Mouse (Mus musculus): Measurements from ENCODE around the gene Gm10912.
"Not testable (repeated sequence)": the region's sequence is repeated elsewhere in the genome, so short reads cannot be mapped to it uniquely, and the experiment has no call there.

Gm10912 gene

GRCm38 (mm10) chr2:104058381-104058780 is 7.2 kb upstream of the Gm10912 start:
- Histone ChIP-seq H3K4me3 (replicated peaks; ENCODE audit: low read length) (no peak overlapping the region), H3K4me1 (replicated peaks; ENCODE audit: low read depth, low read length) (no peaks in the 10 kb centered on the region), H3K9me3 (ENCODE audit: low read length) (no peaks in the 10 kb centered on the region), H3K36me3 (ENCODE audit: insufficient read depth, low read length) (peaks cover 32% of the 10 kb centered on the region), H3K27me3 (ENCODE audit: insufficient read depth, low read length) (no peaks in the 10 kb centered on the region)
- TF ChIP-seq NANOG (IDR thresholded peaks at IDR 0.05; ENCODE audit: borderline replicate concordance, low read length) (no peak), POU5F1 (IDR thresholded peaks at IDR 0.05; ENCODE audit: borderline replicate concordance, low read length) (no peak), CTCF (conservative IDR thresholded peaks at IDR 0.05; ENCODE audit: low read length) (no peak)

GRCm38 (mm10) chr2:104058954-104059353 is 6.7 kb upstream of the Gm10912 start:
- Histone ChIP-seq H3K27me3 (ENCODE audit: insufficient read depth, low read length) (no peaks in the 10 kb centered on the region), H3K4me1 (replicated peaks; ENCODE audit: low read depth, low read length) (no peaks in the 10 kb centered on the region), H3K9me3 (ENCODE audit: low read length) (no peaks in the 10 kb centered on the region), H3K4me3 (replicated peaks; ENCODE audit: low read length) (no peak overlapping the region), H3K36me3 (ENCODE audit: insufficient read depth, low read length) (peaks cover 26% of the 10 kb centered on the region)
- TF ChIP-seq CTCF (conservative IDR thresholded peaks at IDR 0.05; ENCODE audit: low read length) (no peak), NANOG (IDR thresholded peaks at IDR 0.05; ENCODE audit: borderline replicate concordance, low read length) (no peak), POU5F1 (IDR thresholded peaks at IDR 0.05; ENCODE audit: borderline replicate concordance, low read length) (no peak)

GRCm38 (mm10) chr2:104059786-104060185 is 5.8 kb upstream of the Gm10912 start:
- Histone ChIP-seq H3K36me3 (ENCODE audit: insufficient read depth, low read length) (peaks cover 18% of the 10 kb centered on the region), H3K9me3 (ENCODE audit: low read length) (no peaks in the 10 kb centered on the region), H3K4me3 (replicated peaks; ENCODE audit: low read length) (no peak overlapping the region), H3K4me1 (replicated peaks; ENCODE audit: low read depth, low read length) (no peaks in the 10 kb centered on the region), H3K27me3 (ENCODE audit: insufficient read depth, low read length) (no peaks in the 10 kb centered on the region)
- TF ChIP-seq NANOG (IDR thresholded peaks at IDR 0.05; ENCODE audit: borderline replicate concordance, low read length) (no peak), CTCF (conservative IDR thresholded peaks at IDR 0.05; ENCODE audit: low read length) (no peak), POU5F1 (IDR thresholded peaks at IDR 0.05; ENCODE audit: borderline replicate concordance, low read length) (no peak)

GRCm38 (mm10) chr2:104060996-104061395 is 4.6 kb upstream of the Gm10912 start:
- TF ChIP-seq POU5F1 (IDR thresholded peaks at IDR 0.05; ENCODE audit: borderline replicate concordance, low read length) (no peak), CTCF (conservative IDR thresholded peaks at IDR 0.05; ENCODE audit: low read length) (no peak), NANOG (IDR thresholded peaks at IDR 0.05; ENCODE audit: borderline replicate concordance, low read length) (no peak)
- H3K4me3 ChIP-seq (replicated peaks; ENCODE audit: low read length): no peak overlapping the region
- no peaks in the 10 kb centered on the region for H3K27me3 ChIP-seq (ENCODE audit: insufficient read depth, low read length)
- H3K4me1 ChIP-seq (replicated peaks; ENCODE audit: low read depth, low read length): no peaks in the 10 kb centered on the region
- peaks cover 10% of the 10 kb centered on the region for H3K36me3 ChIP-seq (ENCODE audit: insufficient read depth, low read length)
- H3K9me3 ChIP-seq (ENCODE audit: low read length): no peaks in the 10 kb centered on the region

GRCm38 (mm10) chr2:104062665-104063064 is 3.0 kb upstream of the Gm10912 start:
- no peaks in the 10 kb centered on the region for H3K4me1 ChIP-seq (replicated peaks; ENCODE audit: low read depth, low read length)
- peaks cover 10% of the 10 kb centered on the region for H3K36me3 ChIP-seq (ENCODE audit: insufficient read depth, low read length)
- H3K4me3 ChIP-seq (replicated peaks; ENCODE audit: low read length): no peak overlapping the region
- no peak for TF ChIP-seq POU5F1 (IDR thresholded peaks at IDR 0.05; ENCODE audit: borderline replicate concordance, low read length)
- TF ChIP-seq CTCF (conservative IDR thresholded peaks at IDR 0.05; ENCODE audit: low read length): no peak
- no peak for TF ChIP-seq NANOG (IDR thresholded peaks at IDR 0.05; ENCODE audit: borderline replicate concordance, low read length)
- H3K27me3 ChIP-seq (ENCODE audit: insufficient read depth, low read length): no peaks in the 10 kb centered on the region
- H3K9me3 ChIP-seq (ENCODE audit: low read length): no peaks in the 10 kb centered on the region

- no peak overlapping the region for H3K4me3 ChIP-seq (replicated peaks; ENCODE audit: low read length)
- peaks cover 3% of the 10 kb centered on the region; the same call in 1 of the 2 replicates for H3K4me1 ChIP-seq (replicated peaks; ENCODE audit: low read depth, low read length)
- no peak for TF ChIP-seq NANOG (IDR thresholded peaks at IDR 0.05; ENCODE audit: borderline replicate concordance, low read length)
- TF ChIP-seq CTCF (conservative IDR thresholded peaks at IDR 0.05; ENCODE audit: low read length): no peak
- no peak for TF ChIP-seq POU5F1 (IDR thresholded peaks at IDR 0.05; ENCODE audit: borderline replicate concordance, low read length)
- H3K27me3 ChIP-seq (ENCODE audit: insufficient read depth, low read length): no peaks in the 10 kb centered on the region
- peaks cover 3% of the 10 kb centered on the region for H3K36me3 ChIP-seq (ENCODE audit: insufficient read depth, low read length)
- H3K9me3 ChIP-seq (ENCODE audit: low read length): no peaks in the 10 kb centered on the region
Measured at GRCm38 (mm10) chr2:104064152-104064551, 1.5 kb upstream of the Gm10912 start.

- H3K36me3 ChIP-seq (ENCODE audit: insufficient read depth, low read length); H3K9me3 ChIP-seq (ENCODE audit: low read length); H3K27me3 ChIP-seq (ENCODE audit: insufficient read depth, low read length); H3K4me3 ChIP-seq (replicated peaks; ENCODE audit: low read length): not testable (repeated sequence)
- peaks cover 17% of the 10 kb centered on the region for H3K4me1 ChIP-seq (replicated peaks; ENCODE audit: low read depth, low read length)
Measured at GRCm38 (mm10) chr2:104068450-104068849, 2.8 kb downstream of the Gm10912 start, which contains the start of gene Gm10799. Gene Gm10799 (minus strand): TSS chr2:104068550.

GRCm38 (mm10) chr2:104069704-104070185 is 4.1 kb downstream of the Gm10912 start, which contains the start of gene Cd59b:
Gene Cd59b (plus strand): TSS chr2:104069849.
- Histone ChIP-seq H3K4me3 (replicated peaks; ENCODE audit: low read length) (peak within 1 kb of the TSS; percentile 58), H3K9me3 (ENCODE audit: low read length) (no peaks in the 10 kb centered on the region), H3K36me3 (ENCODE audit: insufficient read depth, low read length) (no peaks in the 10 kb centered on the region), H3K4me1 (replicated peaks; ENCODE audit: low read depth, low read length) (peaks cover 17% of the 10 kb centered on the region), H3K27me3 (ENCODE audit: insufficient read depth, low read length) (no peaks in the 10 kb centered on the region)
- TF ChIP-seq POU5F1 (IDR thresholded peaks at IDR 0.05; ENCODE audit: borderline replicate concordance, low read length) (no peak), NANOG (IDR thresholded peaks at IDR 0.05; ENCODE audit: borderline replicate concordance, low read length) (no peak), CTCF (conservative IDR thresholded peaks at IDR 0.05; ENCODE audit: low read length) (no peak)

GRCm38 (mm10) chr2:104078285-104078684 is 12.7 kb downstream of the Gm10912 start:
- H3K4me3 ChIP-seq (replicated peaks; ENCODE audit: low read length); H3K9me3 ChIP-seq (ENCODE audit: low read length); H3K36me3 ChIP-seq (ENCODE audit: insufficient read depth, low read length); H3K4me1 ChIP-seq (replicated peaks; ENCODE audit: low read depth, low read length); H3K27me3 ChIP-seq (ENCODE audit: insufficient read depth, low read length): not testable (repeated sequence)

- H3K27me3 ChIP-seq (ENCODE audit: insufficient read depth, low read length); H3K9me3 ChIP-seq (ENCODE audit: low read length); H3K4me3 ChIP-seq (replicated peaks; ENCODE audit: low read length); H3K36me3 ChIP-seq (ENCODE audit: insufficient read depth, low read length); H3K4me1 ChIP-seq (replicated peaks; ENCODE audit: low read depth, low read length): not testable (repeated sequence)
Measured at GRCm38 (mm10) chr2:104081436-104082050, 15.9 kb downstream of the Gm10912 start.

Measured in E14TG2a.4 (cell line).